Mouse (Mus musculus) neural tube, embryonic 11.5 days (tissue): ENCODE measurements around the gene Wdcp. TPM values are rescaled to one million over a fixed set of nuclear protein-coding genes. Genes with fewer than 3 reads are reported as not detected.

Experiments used
- ATAC-seq: fragments of 200-750 bp; cut with Nextera tagmentation; 2 replicates; pipeline ENCODE4 v1.8.0; 2017; ENCODE audit warnings: moderate number of reproducible peaks, mild to moderate bottlenecking, moderate TSS enrichment, moderate library complexity; ENCODE audit not compliant: insufficient read depth, low FRiP score, low TSS enrichment
- DNase-seq: peaks from one replicate; pipeline ENCODE4 v3.0.0-alpha.2; 2015; ENCODE audit warnings: low spot score
- H3K27ac ChIP-seq: fragments of 300-500 bp; sonication (generic); 2 replicates; pipeline ENCODE4 v1.5.1; 2014; ENCODE audit warnings: low read depth, mild to moderate bottlenecking, low read length
- H3K27me3 ChIP-seq: fragments of 300-500 bp; sonication (generic); 2 replicates; pipeline ENCODE4 v1.6.1; 2014; ENCODE audit warnings: mild to moderate bottlenecking, low read length, mixed read lengths; ENCODE audit not compliant: control insufficient read depth, insufficient read depth
- H3K36me3 ChIP-seq: fragments of 300-500 bp; sonication (generic); 2 replicates; pipeline ENCODE4 v1.6.1; 2014; ENCODE audit warnings: mild to moderate bottlenecking, low read length, moderate library complexity, mixed read lengths; ENCODE audit not compliant: control insufficient read depth, insufficient read depth
- H3K4me1 ChIP-seq: fragments of 300-500 bp; sonication (generic); 2 replicates; pipeline ENCODE4 v1.6.1; 2014; ENCODE audit warnings: low read length, mixed read lengths; ENCODE audit not compliant: control insufficient read depth, insufficient read depth
- H3K4me2 ChIP-seq: fragments of 300-500 bp; sonication (generic); 2 replicates; pipeline ENCODE4 v1.6.1; 2014; ENCODE audit warnings: low read depth, mild to moderate bottlenecking, moderate library complexity
- H3K4me3 ChIP-seq: fragments of 300-500 bp; sonication (generic); 2 replicates; pipeline ENCODE4 v1.5.1; 2014; ENCODE audit warnings: low read depth, low read length
- H3K9ac ChIP-seq: fragments of 300-500 bp; sonication (generic); 2 replicates; pipeline ENCODE4 v1.6.1; 2014; ENCODE audit warnings: mild to moderate bottlenecking, low read length
- H3K9me3 ChIP-seq: fragments of 300-500 bp; sonication (generic); 2 replicates; pipeline ENCODE4 v1.6.1; 2016; ENCODE audit warnings: low read length; ENCODE audit not compliant: control insufficient read depth
- WGBS: fragments of 180-500 bp; shearing (Covaris S2); extraction: QIAGEN DNeasy Blood & Tissue Kit; methylation state at CpG from one replicate; pipeline ENCODE4 v1.1.7; 2014; 5-methylcytosine and 5-hydroxymethylcytosine counted together
- polyA plus RNA-seq: library from polyadenylated mRNA; unstranded; fragments of >200 nt; fragmentation: Nextera tagmentation; extraction: Ambion mirVana; gene quantifications from 2 replicates; pipeline ENCODE4 v1.2.1, GENCODE M21; 2014

The Wdcp gene
- polyA plus RNA-seq, 1 experiment from 2014 or later: 17.5 TPM

- peaks cover 6% of the 10 kb centered on the region; the same call in 1 of the 2 replicates for H3K4me1 ChIP-seq
- DNase-seq (peak; percentile 66), ATAC-seq (peak; percentile 84)
- WGBS: 46% methylated on average over 11 of the region's 11 CpGs
- H3K36me3 ChIP-seq: peaks cover 4% of the 10 kb centered on the region
- no peak overlapping the region for H3K4me2 ChIP-seq
- no peak overlapping the region for H3K4me3 ChIP-seq
- H3K9me3 ChIP-seq: no peaks in the 10 kb centered on the region
- peak overlapping the region; percentile 72; the same call in 1 of the 2 replicates for H3K27ac ChIP-seq
- no peak overlapping the region for H3K9ac ChIP-seq
- H3K27me3 ChIP-seq: no peaks in the 10 kb centered on the region
These were observed 16.3 kb downstream of the Wdcp start for GRCm38 (mm10) chr12:4859241-4859914.

- no peak overlapping the region for H3K4me3 ChIP-seq
- no peaks in the 10 kb centered on the region for H3K9me3 ChIP-seq
- H3K4me2 ChIP-seq: no peak overlapping the region
- WGBS: 90% methylated on average over 4 of the region's 4 CpGs
- H3K27ac ChIP-seq: no peak overlapping the region
- no peak for DNase-seq
- no peak overlapping the region for H3K9ac ChIP-seq
- H3K4me1 ChIP-seq: peaks cover 6% of the 10 kb centered on the region; the same call in 1 of the 2 replicates
- H3K27me3 ChIP-seq: no peaks in the 10 kb centered on the region
- H3K36me3 ChIP-seq: peaks cover 2% of the 10 kb centered on the region
- no peak for ATAC-seq
These were observed 19.6 kb downstream of the Wdcp start for GRCm38 (mm10) chr12:4862672-4863071.

GRCm38 (mm10) chr12:4863654-4864337 lies 20.7 kb downstream of the Wdcp start:
- H3K4me2 ChIP-seq: no peak overlapping the region
- no peak for DNase-seq
- ATAC-seq: no peak
- no peaks in the 10 kb centered on the region for H3K27me3 ChIP-seq
- no peak overlapping the region for H3K27ac ChIP-seq
- no peaks in the 10 kb centered on the region for H3K9me3 ChIP-seq
- H3K4me3 ChIP-seq: no peak overlapping the region
- H3K4me1 ChIP-seq: peaks cover 6% of the 10 kb centered on the region; the same call in 1 of the 2 replicates
- 79% methylated on average over 4 of the region's 4 CpGs for WGBS
- no peak overlapping the region for H3K9ac ChIP-seq
- peaks cover 2% of the 10 kb centered on the region for H3K36me3 ChIP-seq

- Histone ChIP-seq H3K36me3 (peaks cover 2% of the 10 kb centered on the region), H3K4me1 (peaks cover 4% of the 10 kb centered on the region; the same call in 1 of the 2 replicates), H3K4me2 (no peak overlapping the region), H3K9me3 (no peaks in the 10 kb centered on the region), H3K4me3 (no peak overlapping the region), H3K27me3 (no peaks in the 10 kb centered on the region), H3K27ac (no peak overlapping the region), H3K9ac (no peak overlapping the region)
- 77% methylated on average over 4 of the region's 4 CpGs for WGBS
- DNase-seq (no peak), ATAC-seq (no peak)
These were observed 21.2 kb downstream of the Wdcp start for GRCm38 (mm10) chr12:4864338-4864690.

- WGBS: 83% methylated on average over 8 of the region's 8 CpGs
- H3K27ac ChIP-seq: no peak overlapping the region
- H3K27me3 ChIP-seq: no peaks in the 10 kb centered on the region
- H3K4me3 ChIP-seq: no peak overlapping the region
- no peaks in the 10 kb centered on the region for H3K36me3 ChIP-seq
- H3K9me3 ChIP-seq: no peaks in the 10 kb centered on the region
- no peaks in the 10 kb centered on the region for H3K4me1 ChIP-seq
- no peak overlapping the region for H3K9ac ChIP-seq
- ATAC-seq: no peak
- no peak for DNase-seq
- H3K4me2 ChIP-seq: no peak overlapping the region
These were observed 25.8 kb downstream of the Wdcp start for GRCm38 (mm10) chr12:4868924-4869323.

- 91% methylated on average over 5 of the region's 5 CpGs for WGBS
- no peaks in the 10 kb centered on the region for H3K36me3 ChIP-seq
- no peaks in the 10 kb centered on the region for H3K27me3 ChIP-seq
- no peak for DNase-seq
- H3K9me3 ChIP-seq: no peaks in the 10 kb centered on the region
- H3K9ac ChIP-seq: no peak overlapping the region
- H3K27ac ChIP-seq: no peak overlapping the region
- no peaks in the 10 kb centered on the region for H3K4me1 ChIP-seq
- no peak overlapping the region for H3K4me3 ChIP-seq
- no peak for ATAC-seq
- no peak overlapping the region for H3K4me2 ChIP-seq
These were observed 28.2 kb downstream of the Wdcp start for GRCm38 (mm10) chr12:4871260-4871659.

- H3K36me3 ChIP-seq: no peaks in the 10 kb centered on the region
- no peak overlapping the region for H3K27ac ChIP-seq
- no peak overlapping the region for H3K9ac ChIP-seq
- no peak overlapping the region for H3K4me2 ChIP-seq
- H3K4me1 ChIP-seq: no peaks in the 10 kb centered on the region
- 61% methylated on average over 4 of the region's 4 CpGs for WGBS
- H3K27me3 ChIP-seq: no peaks in the 10 kb centered on the region
- no peaks in the 10 kb centered on the region for H3K9me3 ChIP-seq
- no peak overlapping the region for H3K4me3 ChIP-seq
- DNase-seq (no peak), ATAC-seq (no peak)
These were observed 29.2 kb downstream of the Wdcp start for GRCm38 (mm10) chr12:4872273-4872672.

GRCm38 (mm10) chr12:4872983-4873477 lies 29.9 kb downstream of the Wdcp start:
- Histone ChIP-seq H3K36me3 (no peaks in the 10 kb centered on the region), H3K4me2 (no peak overlapping the region), H3K4me1 (no peaks in the 10 kb centered on the region), H3K27ac (no peak overlapping the region), H3K4me3 (no peak overlapping the region), H3K9ac (no peak overlapping the region), H3K27me3 (no peaks in the 10 kb centered on the region), H3K9me3 (no peaks in the 10 kb centered on the region)
- no peak for ATAC-seq
- no peak for DNase-seq
- 84% methylated on average over 5 of the region's 5 CpGs for WGBS

- peak overlapping the region; percentile 63; the same call in 1 of the 2 replicates for H3K4me2 ChIP-seq
- H3K4me1 ChIP-seq: no peaks in the 10 kb centered on the region
- 0 out of 2 replicates have a peak overlapping the region, but pooled peaks have one; percentile 23 for H3K4me3 ChIP-seq
- H3K9me3 ChIP-seq: no peaks in the 10 kb centered on the region
- no peaks in the 10 kb centered on the region for H3K36me3 ChIP-seq
- 76% methylated on average over 6 of the region's 6 CpGs for WGBS
- H3K27me3 ChIP-seq: no peaks in the 10 kb centered on the region
- DNase-seq (no peak), ATAC-seq (no peak)
- no peak overlapping the region for H3K27ac ChIP-seq
- H3K9ac ChIP-seq: peak overlapping the region; percentile 49
These were observed 30.4 kb downstream of the Wdcp start for GRCm38 (mm10) chr12:4873531-4873930.
